Mouse (Mus musculus) liver, adult (tissue): ENCODE results near the gene Abcc10.

Experiments used
- GATA4 ChIP-seq: IDR thresholded peaks from 2 replicates; pipeline ENCODE4 v1.6.1; 2014; ENCODE audit warnings: mild to moderate bottlenecking, low read length; ENCODE audit not compliant: insufficient replicate concordance

Abcc10 gene

DNA sequence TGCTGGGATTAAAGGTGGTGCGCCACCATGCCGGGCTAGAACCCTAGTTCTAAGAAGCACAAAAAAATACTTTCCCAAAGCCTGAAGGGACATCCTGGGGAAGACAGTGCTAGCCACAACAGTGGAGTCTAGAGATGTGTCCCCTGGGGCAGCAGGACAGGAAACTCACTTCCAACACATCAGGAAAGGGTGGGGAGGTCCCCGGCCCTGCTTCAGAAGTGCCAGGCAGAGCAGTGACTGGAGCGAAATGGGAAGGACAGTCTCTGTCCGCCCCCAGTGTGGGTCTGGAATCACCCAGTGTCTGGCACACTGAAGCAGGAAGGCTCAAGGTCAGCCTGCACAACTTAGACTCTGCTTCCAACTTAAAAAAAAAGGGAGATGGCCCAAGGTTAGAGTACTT, 55.5 kb downstream of the Abcc10 start:
- TF ChIP-seq GATA4 = no peak

DNA sequence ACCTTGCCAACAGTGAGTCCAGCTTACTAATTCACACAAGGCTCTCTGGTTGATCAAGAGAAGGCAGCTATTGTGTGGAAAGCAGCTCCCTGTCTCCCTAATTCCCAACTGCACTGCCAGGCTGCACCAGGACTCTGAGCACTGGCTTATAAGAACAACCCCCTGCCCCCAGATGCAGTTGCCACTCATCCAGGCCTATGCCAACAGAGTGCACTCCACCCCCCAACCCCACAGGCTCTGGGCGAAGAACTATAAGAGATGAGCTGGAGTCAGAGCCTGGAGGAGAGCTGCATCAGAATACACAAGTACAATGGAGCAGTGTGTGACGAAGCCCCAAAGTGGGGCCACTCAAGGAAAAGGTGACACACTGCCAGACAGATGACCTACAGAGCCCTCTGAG, 56.1 kb downstream of the Abcc10 start:
- TF ChIP-seq GATA4 = no peak

DNA sequence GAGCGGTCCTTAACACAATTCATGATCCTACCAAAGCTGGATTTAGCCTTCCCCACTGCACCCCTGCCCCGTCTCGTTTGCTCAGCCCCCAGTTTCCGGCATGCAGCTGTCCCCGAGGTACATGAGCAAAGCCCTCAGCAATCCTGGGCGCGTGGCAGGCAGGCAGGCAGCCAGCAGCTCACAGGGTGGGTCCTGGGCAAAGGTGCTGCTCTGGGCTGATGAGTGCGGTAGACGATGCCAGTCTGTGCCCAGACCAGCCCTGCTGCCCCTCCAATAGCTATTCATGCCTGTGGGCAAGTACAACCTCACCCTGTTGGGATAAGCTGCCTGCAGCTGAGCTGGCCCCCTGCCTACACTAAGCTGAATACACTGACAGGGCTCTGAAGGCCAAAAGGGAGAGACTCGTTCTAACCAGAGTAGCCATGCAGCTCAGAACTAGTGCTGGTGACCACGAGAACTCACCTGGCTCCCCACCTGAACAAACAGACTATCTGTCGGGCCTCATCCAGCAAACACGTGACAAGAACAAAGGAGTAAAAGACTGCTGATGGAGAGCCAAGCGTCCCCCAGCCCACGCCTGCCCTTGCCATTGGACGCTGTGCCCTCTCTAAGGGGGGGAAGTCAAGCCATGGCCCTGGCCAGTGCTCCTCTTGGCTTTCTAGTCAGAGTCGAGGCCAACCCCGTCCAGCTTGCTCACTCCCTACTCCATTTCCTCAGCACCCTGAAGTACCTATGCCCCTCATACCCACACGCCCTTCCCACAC, 58.2 kb downstream of the Abcc10 start:
- no peak for TF ChIP-seq GATA4

DNA sequence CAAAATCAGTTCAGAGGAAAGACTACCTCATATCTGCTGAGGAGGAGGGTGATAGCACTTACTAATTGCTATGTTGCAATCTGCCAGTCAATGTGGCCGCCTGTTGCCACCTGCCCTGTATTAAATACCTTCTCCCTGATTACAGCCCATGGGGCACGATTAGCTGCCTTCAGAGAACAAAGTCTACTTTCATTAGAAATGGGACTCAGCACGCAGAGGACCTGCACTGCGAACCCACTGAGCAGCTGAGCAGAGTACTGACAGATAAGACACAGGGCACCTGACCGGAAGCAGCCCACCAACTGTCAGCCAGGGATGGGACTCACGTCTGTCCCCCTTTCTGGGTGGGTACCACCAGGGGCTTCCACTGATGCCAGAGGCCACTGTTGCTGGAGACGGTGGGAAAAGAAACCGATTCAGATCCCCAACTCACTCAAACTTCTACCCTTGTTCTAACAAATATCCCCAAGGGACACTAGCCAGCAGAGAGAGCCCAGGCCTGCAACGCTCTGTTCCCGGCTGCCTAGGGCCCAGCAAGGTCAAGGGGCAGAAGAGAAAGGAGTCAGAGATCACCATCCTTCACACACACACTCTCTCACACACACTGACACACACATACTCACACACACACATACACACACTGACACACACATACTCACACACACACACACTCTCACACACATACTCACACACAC, 60.0 kb downstream of the Abcc10 start:
- no peak for TF ChIP-seq GATA4

DNA sequence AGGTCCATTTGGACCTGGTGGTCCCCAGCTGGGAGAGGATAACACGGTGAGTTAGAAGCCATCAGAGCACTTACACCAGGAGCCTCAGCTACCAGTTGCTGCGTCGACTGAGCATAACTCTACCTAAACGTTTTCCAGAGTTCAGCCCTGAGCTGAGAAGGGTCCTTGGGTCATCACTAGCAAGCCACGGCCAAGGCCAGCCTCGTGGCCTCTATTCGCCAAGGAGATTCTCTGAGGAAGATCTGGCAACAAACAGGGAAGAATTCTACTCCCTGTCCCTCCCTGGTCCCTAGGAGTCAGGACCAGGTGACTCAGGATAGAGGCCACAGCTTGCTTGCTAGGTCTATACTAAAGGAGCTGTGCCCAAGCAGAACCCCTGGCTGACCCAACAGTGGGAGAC, 60.6 kb downstream of the Abcc10 start:
- TF ChIP-seq GATA4 = no peak

DNA sequence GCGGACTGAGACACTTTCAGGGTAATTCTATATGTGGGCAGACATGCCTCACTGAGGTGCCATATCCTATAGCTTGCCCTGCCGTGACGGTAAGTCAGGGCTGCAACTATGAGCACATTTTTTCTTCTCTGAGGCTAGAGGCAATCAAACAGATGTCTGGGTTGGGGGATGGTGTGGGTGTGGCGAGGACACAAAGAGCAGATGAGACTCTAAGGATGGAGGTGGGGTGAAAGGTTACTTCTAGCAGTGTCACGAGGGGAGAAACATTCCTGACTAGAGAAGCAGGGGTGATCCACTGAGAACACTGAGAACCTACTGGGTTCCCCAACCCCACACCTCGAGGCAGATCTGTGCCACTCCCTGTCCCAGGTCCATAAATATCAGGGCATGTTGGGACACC, 61.2 kb downstream of the Abcc10 start:
- TF ChIP-seq GATA4 = no peak

DNA sequence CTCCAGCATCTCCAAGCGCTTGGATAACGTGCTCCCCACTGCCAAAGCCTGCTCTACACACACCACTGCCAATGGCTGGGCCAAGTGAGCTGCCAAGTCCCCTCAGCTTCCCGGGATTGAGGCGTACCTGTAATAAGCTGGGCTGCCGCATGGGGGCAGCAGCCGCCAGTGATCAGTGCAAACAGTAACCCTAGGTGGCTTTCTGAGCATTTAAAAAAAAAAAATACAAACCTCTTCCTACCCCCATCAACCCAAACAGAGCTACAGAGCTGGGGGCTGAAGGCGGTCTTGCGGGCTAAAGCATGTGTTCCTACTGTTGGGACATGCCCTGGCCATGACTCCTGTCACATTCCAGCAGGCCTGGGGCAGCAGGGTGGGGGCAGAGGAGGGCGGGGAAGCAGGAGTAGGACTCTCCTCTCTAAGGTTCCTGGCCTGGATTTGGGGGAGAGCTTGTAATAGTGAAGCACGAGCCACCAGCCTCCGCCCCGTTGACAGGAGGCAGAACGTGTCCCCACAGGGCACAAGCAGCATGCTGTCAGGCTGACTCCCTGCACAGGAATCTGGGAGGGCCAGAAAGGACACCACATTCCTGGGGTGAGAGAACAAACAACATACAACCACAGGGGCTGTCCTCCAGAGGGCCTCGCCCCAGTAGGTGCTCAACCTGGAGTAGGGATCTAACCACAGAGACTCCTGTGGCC, 62.1 kb downstream of the Abcc10 start:
- no peak for TF ChIP-seq GATA4

DNA sequence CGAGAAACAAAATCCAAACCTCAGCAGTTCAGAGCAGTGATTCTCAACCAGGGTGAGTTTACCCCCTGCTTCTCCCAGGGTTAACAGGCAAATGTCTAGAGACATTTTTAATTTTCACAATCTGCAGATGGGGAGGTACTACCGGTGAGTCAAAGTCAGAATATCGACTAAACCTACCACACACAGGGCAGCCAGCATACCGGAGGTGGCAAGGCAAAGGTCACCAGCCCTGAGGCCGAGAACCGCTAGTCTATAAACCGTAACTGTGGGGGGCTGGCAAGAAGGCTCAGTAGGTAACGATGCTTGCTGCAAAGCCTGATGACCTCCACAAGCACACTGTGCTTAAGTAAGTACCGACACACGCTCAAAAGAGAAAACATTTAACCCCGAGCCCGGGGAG, 62.6 kb downstream of the Abcc10 start:
- TF ChIP-seq GATA4 = no peak

DNA sequence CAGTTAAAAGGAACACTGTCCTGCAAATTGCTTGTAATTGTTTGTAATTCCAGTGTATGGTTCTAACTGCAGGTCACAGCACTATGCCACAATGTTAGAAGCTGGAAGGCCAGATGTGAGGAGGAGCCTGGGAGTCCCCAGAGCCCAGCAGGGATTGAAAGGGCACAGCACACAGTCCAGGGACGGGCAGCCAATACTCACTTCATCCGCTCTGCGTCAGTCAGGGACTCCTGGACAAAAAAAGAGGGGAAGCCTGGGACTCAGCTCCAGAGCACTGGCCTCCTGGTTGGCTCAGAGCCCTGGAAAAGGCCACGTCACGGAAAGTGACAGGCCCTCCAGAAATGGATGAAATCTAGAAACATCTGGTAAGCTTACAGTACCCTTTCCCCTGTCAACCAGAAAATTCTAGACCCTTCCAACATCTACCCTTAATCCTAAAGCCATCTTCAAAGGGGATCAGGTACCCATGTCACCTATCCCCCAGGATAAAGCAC, 65.9 kb downstream of the Abcc10 start:
- no peak for TF ChIP-seq GATA4

DNA sequence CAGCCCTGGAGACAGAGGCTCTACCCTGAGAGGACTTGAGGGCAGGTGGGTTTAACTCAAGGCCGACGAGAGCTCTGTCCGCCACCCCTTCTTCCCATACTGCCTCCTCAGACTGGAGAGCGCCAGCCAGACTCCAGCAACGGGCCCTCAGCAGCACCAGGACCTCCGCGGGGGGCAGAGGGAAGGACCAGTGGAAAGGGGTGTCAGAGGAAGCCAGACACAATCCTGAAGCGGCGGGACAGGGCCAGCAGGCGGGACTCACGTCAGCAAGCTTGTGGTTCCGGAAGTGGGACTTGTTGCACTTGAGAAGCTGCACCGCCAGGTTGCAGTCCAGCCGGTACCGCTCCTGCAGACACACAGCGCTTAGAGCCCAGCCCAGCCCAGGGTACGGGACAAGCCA, 68.5 kb downstream of the Abcc10 start:
- no peak for TF ChIP-seq GATA4

DNA sequence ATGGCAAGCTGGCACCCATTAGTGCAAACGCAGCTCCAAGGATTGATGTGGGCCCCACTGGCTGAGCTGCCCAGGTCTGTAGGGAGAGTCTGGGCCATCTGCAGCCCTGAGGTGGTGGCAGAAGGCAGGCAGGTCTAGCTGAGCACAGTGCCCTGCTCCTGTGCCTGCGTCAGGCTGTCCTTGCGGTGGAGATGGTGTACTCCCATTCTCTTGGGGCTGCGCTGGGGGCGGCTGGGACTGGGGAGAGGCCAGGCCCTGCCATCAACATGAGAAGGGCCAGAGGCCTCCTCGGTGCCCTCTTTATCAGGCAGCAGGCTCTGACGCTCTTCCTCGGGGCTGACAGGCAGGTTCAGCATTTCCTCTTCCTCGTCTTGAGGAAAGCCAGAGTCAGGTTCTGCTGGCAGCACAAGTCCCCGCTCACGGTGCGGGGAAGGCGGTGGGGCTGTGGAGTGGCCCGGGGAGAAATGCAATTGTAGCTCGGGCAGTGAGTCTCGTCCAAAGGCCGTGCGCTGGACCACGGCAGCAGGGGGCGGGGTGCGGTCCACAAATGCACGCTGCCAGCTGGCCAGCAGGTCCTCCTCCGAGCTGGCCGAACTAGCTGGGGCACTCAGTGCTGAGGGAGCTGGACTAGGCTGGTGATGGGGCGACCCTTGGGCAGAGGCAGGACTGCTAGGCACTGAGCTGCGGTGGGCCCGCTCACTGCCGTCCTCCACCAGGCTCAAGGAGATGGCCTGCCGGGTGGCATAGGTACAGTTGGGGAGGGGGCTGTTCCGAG, 69.7 kb downstream of the Abcc10 start:
- no peak for TF ChIP-seq GATA4

DNA sequence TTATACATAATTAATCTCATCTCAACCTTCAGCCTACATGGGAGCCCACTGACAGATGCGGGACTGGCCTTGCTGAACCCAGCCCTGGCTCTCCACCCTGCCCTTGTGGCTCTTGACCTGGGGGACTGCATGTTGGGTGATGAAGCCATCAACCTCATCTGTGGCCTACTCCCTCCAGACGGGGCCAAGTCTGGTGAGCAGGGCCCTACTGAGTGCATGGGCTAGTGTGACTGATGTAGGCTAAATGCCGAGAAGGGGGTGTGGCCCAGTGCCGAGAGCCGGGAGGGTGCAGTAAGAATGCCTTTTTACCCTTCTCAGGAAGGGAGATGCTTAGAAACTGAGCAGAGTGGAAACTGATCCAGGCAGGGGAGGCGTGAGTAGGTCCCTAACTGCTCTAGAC, 73.0 kb downstream of the Abcc10 start:
- TF ChIP-seq GATA4 = no peak

DNA sequence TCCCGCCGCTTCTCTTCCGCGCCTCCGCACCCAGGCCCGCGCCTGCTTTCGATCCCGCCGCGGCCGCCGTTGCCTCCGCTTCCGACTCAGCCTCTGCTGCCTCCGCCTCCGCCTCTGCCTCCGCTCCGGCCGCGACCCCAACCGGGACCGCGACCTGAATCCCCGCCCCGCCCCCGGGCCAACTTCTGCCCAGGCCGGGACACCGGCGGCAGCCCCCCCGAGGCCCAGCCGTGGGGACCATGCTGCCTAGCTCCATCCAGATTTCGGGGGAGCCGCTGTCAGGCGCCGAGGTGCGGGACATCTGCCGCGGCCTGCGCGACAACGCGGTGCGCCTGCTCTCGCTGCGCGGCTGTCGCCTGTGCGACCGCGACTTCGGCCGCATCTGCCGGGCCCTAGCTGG, 74.0 kb downstream of the Abcc10 start:
- TF ChIP-seq GATA4 = no peak

DNA sequence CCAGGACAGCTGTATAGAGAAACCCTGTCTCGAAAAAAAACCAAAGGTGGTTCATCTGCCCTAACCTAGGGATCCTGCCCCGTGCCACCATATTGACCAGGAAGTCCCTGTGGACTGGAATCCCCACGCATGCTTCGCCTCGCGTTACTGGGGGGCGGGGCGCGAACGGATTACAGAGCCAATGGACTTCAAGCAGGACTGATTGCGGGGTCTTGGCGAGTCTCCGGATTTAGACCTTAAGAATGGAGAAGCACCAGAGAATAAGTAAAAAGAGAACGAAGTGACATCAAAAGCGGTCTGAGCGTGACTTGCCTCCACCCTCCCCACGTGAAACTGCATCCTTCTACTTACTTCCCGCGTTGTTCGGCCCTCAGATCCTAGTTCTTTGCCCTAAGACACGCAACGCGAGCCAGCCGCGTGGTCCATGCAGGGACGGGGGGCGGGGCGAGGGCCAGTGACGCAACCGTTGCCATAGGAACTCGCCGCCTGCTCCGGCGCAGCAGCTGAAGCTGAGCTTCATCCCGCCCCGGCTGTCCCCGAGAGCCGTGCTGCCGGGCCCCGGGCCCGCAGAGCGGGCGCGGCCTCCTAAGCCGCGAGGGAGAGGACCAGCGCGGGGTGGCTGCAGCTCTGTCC, 74.6 kb downstream of the Abcc10 start, which contains the start of gene Lrrc73:
Gene Lrrc73 (plus strand): TSS at position 80 of the 633 bp plus-strand sequence.
- TF ChIP-seq GATA4 = no peak
